Comparison of ENCODE assay signal across 11 mouse cellular contexts in the genomic region with DNA sequence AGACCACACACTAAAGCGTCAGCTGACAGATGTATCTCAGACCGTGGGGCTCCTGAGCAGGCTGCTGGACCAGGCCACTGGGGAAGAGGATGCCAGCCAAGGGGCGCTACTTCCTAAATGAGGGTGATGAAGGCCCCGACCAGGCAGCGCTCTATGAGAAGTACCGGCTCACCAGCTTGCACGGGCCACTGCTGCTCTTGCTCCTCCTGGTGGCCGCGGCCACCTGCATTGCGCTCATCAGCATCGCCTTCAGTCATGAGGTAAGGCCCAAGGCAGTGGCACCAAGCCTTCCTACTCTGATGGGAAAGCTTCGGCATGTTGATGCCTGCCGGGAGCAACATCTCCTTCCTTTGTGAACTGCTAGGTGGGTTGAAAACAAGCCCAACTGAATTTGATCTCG. TPM values are rescaled to one million over a fixed set of nuclear protein-coding genes. Genes with fewer than 3 reads are reported as not detected.
DNase-seq lines count a peak whose midpoint lies in the region; ATAC-seq and TF ChIP-seq lines count a peak whose summit lies in the region.
"Had no signal": no experiment of that assay in that cellular context is flagged by ENCODE, and none has a peak within 500 bp of the region (broad histone marks: within the 10 kb centered on the region; RNA-seq: fewer than 3 reads in every experiment).

No protein-coding gene starts in this region.

- no peak overlapping the region for H3K4me2 ChIP-seq in limb, embryonic 11.5 days (ENCODE audit: low read depth, severe bottlenecking)
- H3K4me2 ChIP-seq: midbrain, embryonic 15.5 days had no signal

- 78% methylated on average over 14 of the region's 14 CpGs for whole genome bisulfite sequencing in spleen, adult 2 months
- WGBS in limb, embryonic 11.5 days: 64% methylated on average over 14 of the region's 14 CpGs
- WGBS in small intestine, adult 2 months: 54% methylated on average over 14 of the region's 14 CpGs

- no peak for ATAC-seq in limb, embryonic 11.5 days (ENCODE audit: insufficient number of reproducible peaks, low FRiP score, low TSS enrichment, low read depth)
- ATAC-seq: forebrain, embryonic 14.5 days; midbrain, embryonic 15.5 days had no signal

- TF ChIP-seq CTCF in spleen, adult 2 months (IDR thresholded peaks at IDR 0.05; ENCODE audit: extremely low read depth, insufficient read depth, insufficient read length, insufficient replicate concordance): peak; percentile 35; the same call in 1 of the 2 replicates
- TF ChIP-seq CTCF in small intestine, adult 2 months (IDR thresholded peaks at IDR 0.05; ENCODE audit: extremely low read depth, insufficient read length, insufficient replicate concordance, low read depth, low read length): peak; percentile 36; the same call in 1 of the 2 replicates

- no peak overlapping the region for H3K4me3 ChIP-seq in spleen, adult 2 months (ENCODE audit: extremely low read depth, insufficient read depth, insufficient read length)
- no peak overlapping the region for H3K4me3 ChIP-seq in limb, embryonic 11.5 days (ENCODE audit: low read depth, low read length)
- H3K4me3 ChIP-seq in small intestine, adult 2 months (ENCODE audit: low read depth, low read length): no peak overlapping the region
- H3K4me3 ChIP-seq: midbrain, embryonic 15.5 days had no signal

- no peaks in the 10 kb centered on the region for H3K9me3 ChIP-seq in limb, embryonic 11.5 days (ENCODE audit: control insufficient read depth, low read length)
- H3K9me3 ChIP-seq: midbrain, embryonic 15.5 days had no signal

- peak overlapping the region; percentile 52; the same call in 1 of the 2 replicates for H3K27ac ChIP-seq in spleen, adult 2 months (ENCODE audit: insufficient read depth, low read length)
- no peak overlapping the region for H3K27ac ChIP-seq in limb, embryonic 11.5 days (replicated peaks; ENCODE audit: low read depth, low read length)
- H3K27ac ChIP-seq in small intestine, adult 2 months (ENCODE audit: insufficient read depth, low read depth, low read length): no peak overlapping the region
- H3K27ac ChIP-seq: midbrain, embryonic 15.5 days had no signal

- TF ChIP-seq POLR2A in spleen, adult 2 months (IDR thresholded peaks at IDR 0.05; ENCODE audit: low read depth, low read length): no peak
- TF ChIP-seq POLR2A in small intestine, adult 2 months (IDR thresholded peaks at IDR 0.05; ENCODE audit: low read depth, low read length): no peak

- peak; percentile 50 for DNase-seq in adrenal gland, postnatal 10 days
- DNase-seq in adrenal gland, adult 8-10 months: no peak
- DNase-seq in spleen, adult 2 months (ENCODE audit: low read depth in 1 of 2, low spot score in 2 of 2): peak in 1 of 2 experiments; percentile 28
- no peak for DNase-seq in spleen, postnatal 36 days (ENCODE audit: low spot score in 2 of 2)
- peak; percentile 57 for DNase-seq in limb, embryonic 11.5 days (ENCODE audit: low spot score)
- no peak for DNase-seq in gastrocnemius, adult 8-10 months (ENCODE audit: low spot score in 2 of 2)
- no peak for DNase-seq in ovary, postnatal 36 days (ENCODE audit: low spot score)
- DNase-seq: right cerebral cortex, postnatal 14 days had no signal

- no peak overlapping the region for H3K9ac ChIP-seq in limb, embryonic 11.5 days (ENCODE audit: low read length)
- H3K9ac ChIP-seq: midbrain, embryonic 15.5 days had no signal

- H3K36me3 ChIP-seq in spleen, adult 2 months (ENCODE audit: control insufficient read depth, insufficient read depth, low read length): peaks cover 29% of the 10 kb centered on the region
- no peaks in the 10 kb centered on the region for H3K36me3 ChIP-seq in limb, embryonic 11.5 days (ENCODE audit: control insufficient read depth, insufficient read depth, low read length)
- H3K36me3 ChIP-seq in small intestine, adult 2 months (ENCODE audit: control insufficient read depth, insufficient read depth, low read length): no peaks in the 10 kb centered on the region
- H3K36me3 ChIP-seq: midbrain, embryonic 15.5 days had no signal

- peaks cover 43% of the 10 kb centered on the region; the same call in 1 of the 2 replicates for H3K4me1 ChIP-seq in spleen, adult 2 months (ENCODE audit: control insufficient read depth, insufficient read depth, insufficient read length)
- H3K4me1 ChIP-seq in limb, embryonic 11.5 days (ENCODE audit: control insufficient read depth, insufficient read depth, low read length): no peaks in the 10 kb centered on the region
- no peaks in the 10 kb centered on the region; the same call in 1 of the 2 replicates for H3K4me1 ChIP-seq in small intestine, adult 2 months (ENCODE audit: control insufficient read depth, insufficient read depth, insufficient read length, low read length)

- no peaks in the 10 kb centered on the region for H3K27me3 ChIP-seq in spleen, adult 2 months (ENCODE audit: control insufficient read depth, insufficient read depth, low read length)
- H3K27me3 ChIP-seq in limb, embryonic 11.5 days (ENCODE audit: control insufficient read depth, insufficient read depth, low read length): no peaks in the 10 kb centered on the region
- no peaks in the 10 kb centered on the region for H3K27me3 ChIP-seq in small intestine, adult 2 months (ENCODE audit: control insufficient read depth, insufficient read depth, low read length)
- H3K27me3 ChIP-seq: midbrain, embryonic 15.5 days had no signal

RNA-seq across cellular contexts. Expression of a gene that starts 34.3 kb away (rescaled TPM):
- total RNA-seq in adrenal gland, postnatal 10 days (2021): 10 to 100 TPM in 1 of 2 experiments, 1 to 10 TPM in 1; 8.1 to 10.1 TPM
- 10 to 100 TPM in 2 of 4 experiments, 1 to 10 TPM in 2; 6.4 to 28.7 (median 14.2) TPM for total RNA-seq in adrenal gland, adult 8-10 months (2022)
- polyA plus RNA-seq in spleen, adult 2 months (2012; rRNA removed): 76.9 and 98.6 TPM in 2 replicates
- 1.8 and 2.3 TPM in 2 replicates for polyA plus RNA-seq in limb, embryonic 11.5 days (2014; fragmentation: Nextera tagmentation; extraction: Ambion mirVana)
- polyA plus RNA-seq in small intestine, adult 2 months (2012; rRNA removed): 6.4 and 7.7 TPM in 2 replicates
- 1 to 10 TPM; 1.2 to 2.8 (median 1.7) TPM for total RNA-seq in gastrocnemius, adult 8-10 months (2022)

RNA-seq across cellular contexts. Expression of a gene that starts 55.5 kb away (rescaled TPM):
- total RNA-seq in adrenal gland, postnatal 10 days (2021): 10 to 100 TPM; 80.2 to 82.4 TPM
- 10 to 100 TPM; 58.0 to 82.4 (median 64.5) TPM for total RNA-seq in adrenal gland, adult 8-10 months (2022)
- 9.2 and 13.0 TPM in 2 replicates for polyA plus RNA-seq in spleen, adult 2 months (2012; rRNA removed)
- 108 and 112 TPM in 2 replicates for polyA plus RNA-seq in limb, embryonic 11.5 days (2014; fragmentation: Nextera tagmentation; extraction: Ambion mirVana)
- 7.0 and 13.1 TPM in 2 replicates for polyA plus RNA-seq in small intestine, adult 2 months (2012; rRNA removed)
- total RNA-seq in gastrocnemius, adult 8-10 months (2022): 10 to 100 TPM; 59.4 to 67.6 (median 63.1) TPM

Comparison
In these comparisons a context has a peak if more than half of its experiments do, and no peak if none do; other contexts are left out.
1. DNase-seq: peak in adrenal gland, postnatal 10 days (single experiment) and limb, embryonic 11.5 days (single experiment); none in adrenal gland, adult 8-10 months (single experiment), spleen, postnatal 36 days (0 of 2), gastrocnemius, adult 8-10 months (0 of 2) and ovary, postnatal 36 days (single experiment).